Comparison of ENCODE assay signal across 2 mouse cellular contexts in the genomic region with DNA sequence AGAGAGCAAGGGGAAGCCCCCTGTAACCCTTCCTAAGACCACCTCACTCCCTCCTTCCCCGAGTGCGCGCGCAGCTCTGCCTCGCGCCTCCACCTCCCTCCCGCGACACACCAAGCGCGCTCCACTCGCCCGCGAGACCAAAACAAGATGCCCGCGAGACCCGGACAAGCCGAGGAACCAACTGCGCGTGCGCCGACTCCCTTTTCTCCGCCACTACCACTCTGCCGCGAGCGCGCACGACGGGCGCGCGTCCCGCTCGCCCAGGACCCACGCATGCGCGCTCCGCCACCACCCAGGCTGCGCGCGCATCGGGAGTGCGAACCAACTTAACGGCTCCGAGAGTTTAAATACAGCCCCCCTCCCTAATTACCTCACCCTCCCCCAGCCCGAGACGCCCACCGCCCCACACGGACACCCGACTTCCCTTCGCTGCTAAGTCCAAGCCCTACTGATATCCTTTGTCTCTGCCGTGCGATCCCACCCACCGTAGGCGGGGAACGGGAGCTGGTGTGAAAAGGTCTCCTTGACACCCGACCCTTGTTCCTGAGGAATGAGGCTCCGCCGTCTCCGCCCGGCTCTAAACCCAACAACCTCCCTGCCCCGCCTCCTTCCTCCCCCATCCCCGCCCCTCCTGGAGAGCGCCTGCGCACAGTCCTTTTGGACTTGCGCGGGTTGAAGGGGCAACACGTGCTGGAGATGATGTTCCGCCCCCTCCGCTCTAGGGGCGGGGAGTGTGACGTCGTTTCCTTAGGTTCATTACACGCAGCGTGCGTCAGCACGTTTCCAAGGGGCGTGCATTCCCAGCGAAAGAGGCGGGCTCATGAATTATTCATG.
TF ChIP-seq lines count a peak whose summit lies in the region.

No protein-coding gene starts in this region.

TF ChIP-seq in C2C12, 6 proteins besides CTCF, POLR2A, EP300 and RAD21:
- no peak for TF ChIP-seq MYOD1 (IDR thresholded peaks at IDR 0.05; ENCODE audit: control insufficient read depth, insufficient read length, low read depth)
- no peak for TF ChIP-seq CEBPB (IDR thresholded peaks at IDR 0.05; ENCODE audit: low read depth)
- peak; percentile 95 for TF ChIP-seq MAX (IDR thresholded peaks at IDR 0.05)
- TF ChIP-seq USF1 (IDR thresholded peaks at IDR 0.05; ENCODE audit: low read depth), result peak; percentile 89
- no peak for TF ChIP-seq FOSL1 (IDR thresholded peaks at IDR 0.05; ENCODE audit: insufficient read depth, low read length, poor library complexity, severe bottlenecking)
- no peak for TF ChIP-seq MYOG (IDR thresholded peaks at IDR 0.05; ENCODE audit: control insufficient read depth, extremely low read depth, insufficient read length)

TF ChIP-seq in myocyte, 11 proteins besides CTCF, POLR2A, EP300 and RAD21:
- peak; percentile 88 for TF ChIP-seq USF1 (IDR thresholded peaks at IDR 0.05; ENCODE audit: low read depth)
- TF ChIP-seq TCF12 (IDR thresholded peaks at IDR 0.05; ENCODE audit: insufficient read depth, poor library complexity, severe bottlenecking), result no peak
- TF ChIP-seq MAX (IDR thresholded peaks at IDR 0.05; ENCODE audit: low read depth), result peak; percentile 71
- no peak for TF ChIP-seq TCF3 (IDR thresholded peaks at IDR 0.05; ENCODE audit: insufficient read length, low read depth)
- peak in 1 of 3 experiments; percentile 9 for TF ChIP-seq MYOD1 (IDR thresholded peaks at IDR 0.05; ENCODE audit: control insufficient read depth in 1 of 3, insufficient read length in 2 of 3, low read depth in 2 of 3)
- TF ChIP-seq POLR2AphosphoS2 (IDR thresholded peaks at IDR 0.05; ENCODE audit: insufficient read length, low read depth), result peak; percentile 91
